Mouse (Mus musculus): ENCODE data around the gene Creld1.

DNA sequence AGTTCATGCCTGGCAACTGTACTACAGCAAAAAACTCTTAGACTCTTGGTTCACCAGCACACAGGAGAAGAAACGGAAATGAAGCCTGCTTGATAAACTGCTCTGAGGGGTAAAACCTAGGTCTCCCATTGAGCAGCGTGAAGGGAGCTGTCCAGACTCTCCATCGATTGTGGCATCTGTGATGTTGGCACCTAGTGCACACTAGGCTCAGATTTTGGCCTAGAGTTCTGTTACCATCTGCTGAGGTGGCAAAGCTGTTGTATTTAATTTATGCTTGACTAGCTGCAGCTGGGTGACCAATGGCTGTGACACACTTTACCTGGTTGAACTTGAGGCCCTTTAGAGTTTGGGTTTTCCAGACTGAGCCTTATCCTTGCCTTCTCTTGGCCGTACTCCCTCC is 35.5 kb upstream of the Creld1 start:
- TF ChIP-seq GATA1 (IDR thresholded peaks at IDR 0.05; ENCODE audit: low read length): no peak
- TF ChIP-seq TAL1 (IDR thresholded peaks at IDR 0.05; ENCODE audit: low read length): no peak
